Mouse (Mus musculus) ZHBTc4 (cell line): ENCODE measurements around the gene Edc3.

Experiments used
- DNase-seq: peaks from one replicate; pipeline ENCODE4 v3.0.0-alpha.2; 2011; ENCODE audit warnings: low read depth, low spot score

The Edc3 gene

GRCm38 (mm10) chr9:57708068-57708719, at the start of gene Edc3:
Edc3 (plus strand) TSS chr9:57708540.
- peak; percentile 91 for DNase-seq

- DNase-seq, result peak; percentile 31
These were observed 49.4 kb upstream of the Edc3 start for GRCm38 (mm10) chr9:57658970-57659369.

- peak; percentile 86 for DNase-seq
These were observed 48.6 kb upstream of the Edc3 start for GRCm38 (mm10) chr9:57659774-57660173.

- no peak for DNase-seq
These were observed 47.8 kb upstream of the Edc3 start for GRCm38 (mm10) chr9:57660501-57660900.

- no peak for DNase-seq
These were observed 46.8 kb upstream of the Edc3 start for GRCm38 (mm10) chr9:57661552-57661951.

- no peak for DNase-seq
These were observed 43.7 kb upstream of the Edc3 start for GRCm38 (mm10) chr9:57664616-57665015.

- no peak for DNase-seq
These were observed 41.8 kb upstream of the Edc3 start for GRCm38 (mm10) chr9:57666536-57666935.

- DNase-seq, result no peak
These were observed 41.2 kb upstream of the Edc3 start for GRCm38 (mm10) chr9:57667136-57667535.

GRCm38 (mm10) chr9:57667817-57668216, 40.5 kb upstream of the Edc3 start:
- no peak for DNase-seq

GRCm38 (mm10) chr9:57668277-57668676, 40.1 kb upstream of the Edc3 start:
- DNase-seq, result no peak

GRCm38 (mm10) chr9:57669566-57669965, 38.8 kb upstream of the Edc3 start:
- no peak for DNase-seq

- no peak for DNase-seq
These were observed 37.3 kb upstream of the Edc3 start for GRCm38 (mm10) chr9:57671037-57671436.

GRCm38 (mm10) chr9:57671500-57671899, 36.8 kb upstream of the Edc3 start:
- no peak for DNase-seq

GRCm38 (mm10) chr9:57681411-57681810, 26.9 kb upstream of the Edc3 start:
- peak; percentile 15 for DNase-seq

GRCm38 (mm10) chr9:57683520-57683919, 24.8 kb upstream of the Edc3 start, which contains the start of gene Cyp1a2:
Cyp1a2 (minus strand) TSS chr9:57683703.
- no peak for DNase-seq

GRCm38 (mm10) chr9:57686011-57686410, 22.3 kb upstream of the Edc3 start:
- DNase-seq, result no peak

GRCm38 (mm10) chr9:57687751-57688150, 20.6 kb upstream of the Edc3 start, which contains the start of gene Cyp1a1:
Cyp1a1 (plus strand) TSS chr9:57687928.
- no peak for DNase-seq

- DNase-seq, result peak; percentile 80
These were observed 20.2 kb upstream of the Edc3 start for GRCm38 (mm10) chr9:57688158-57688557.

- DNase-seq, result no peak
These were observed 19.7 kb upstream of the Edc3 start for GRCm38 (mm10) chr9:57688606-57689005.

- DNase-seq, result no peak
These were observed 14.2 kb upstream of the Edc3 start for GRCm38 (mm10) chr9:57694108-57694507.

GRCm38 (mm10) chr9:57696380-57697285, 11.7 kb upstream of the Edc3 start:
- peak; percentile 79 for DNase-seq

GRCm38 (mm10) chr9:57697380-57697779, 11.0 kb upstream of the Edc3 start:
- peak; percentile 33 for DNase-seq
